Mouse (Mus musculus) intestine, embryonic 16.5 days (tissue): ENCODE data around the gene Zeb2. TPM values are rescaled to one million over a fixed set of nuclear protein-coding genes. Genes with fewer than 3 reads are reported as not detected.

ENCODE experiments used
- ATAC-seq: fragments of 200-750 bp; cut with Nextera tagmentation; 2 replicates; pipeline ENCODE4 v1.8.0; 2017; ENCODE audit warnings: moderate TSS enrichment, moderate library complexity
- H3K27ac ChIP-seq: fragments of 300-500 bp; sonication (generic); 2 replicates; pipeline ENCODE4 v1.5.1; 2014; ENCODE audit warnings: mild to moderate bottlenecking, low read length
- H3K27me3 ChIP-seq: fragments of 300-500 bp; sonication (generic); replicated peaks from 2 replicates; pipeline ENCODE4 v1.6.1; 2014; ENCODE audit warnings: low read length, control low read depth, mixed read lengths; ENCODE audit not compliant: control insufficient read depth, insufficient read depth
- H3K36me3 ChIP-seq: fragments of 300-500 bp; sonication (generic); 2 replicates; pipeline ENCODE4 v1.6.1; 2014; ENCODE audit warnings: low read length, control low read depth; ENCODE audit not compliant: control insufficient read depth, insufficient read depth
- H3K4me1 ChIP-seq: fragments of 300-500 bp; sonication (generic); 2 replicates; pipeline ENCODE4 v1.6.1; 2014; ENCODE audit warnings: low read length, control low read depth, mixed read lengths; ENCODE audit not compliant: control insufficient read depth, insufficient read depth
- H3K4me2 ChIP-seq: fragments of 300-500 bp; sonication (generic); 2 replicates; pipeline ENCODE4 v1.6.1; 2014; ENCODE audit warnings: low read depth, low read length, control low read depth
- H3K4me3 ChIP-seq: fragments of 300-500 bp; sonication (generic); 2 replicates; pipeline ENCODE4 v1.5.1; 2014; ENCODE audit warnings: mild to moderate bottlenecking, low read length
- H3K9ac ChIP-seq: fragments of 300-500 bp; sonication (generic); 2 replicates; pipeline ENCODE4 v1.6.1; 2014; ENCODE audit warnings: low read depth, low read length
- H3K9me3 ChIP-seq: fragments of 300-500 bp; sonication (generic); 2 replicates; pipeline ENCODE4 v1.6.1; 2016; ENCODE audit warnings: low read length, control low read depth; ENCODE audit not compliant: control insufficient read depth
- WGBS: fragments of 180-500 bp; shearing (Covaris S2); extraction: QIAGEN DNeasy Blood & Tissue Kit; methylation state at CpG from one replicate; pipeline ENCODE4 v1.1.7; 2014; 5-methylcytosine and 5-hydroxymethylcytosine counted together
- polyA plus RNA-seq: library from polyadenylated mRNA; unstranded; fragments of >200 nt; fragmentation: Nextera tagmentation; extraction: Ambion mirVana; gene quantifications from 2 replicates; pipeline ENCODE4 v1.2.1, GENCODE M21; 2015

Zeb2 gene
- polyA plus RNA-seq: 26.9 and 30.9 TPM in 2 replicates

GRCm38 (mm10) chr2:45117087-45117561, at the start of gene Zeb2:
TSS of gene Zeb2 (minus strand) at chr2:45117395.
- H3K4me2 ChIP-seq: peak within 1 kb of the TSS; percentile 83
- H3K4me1 ChIP-seq: 0 out of 2 replicates have a peak, but pooled peaks cover 4% of the 10 kb centered on the region
- H3K36me3 ChIP-seq: no peaks in the 10 kb centered on the region
- WGBS: 2% methylated on average over 25 of the region's 39 CpGs
- peak; percentile 53 for ATAC-seq
- H3K4me3 ChIP-seq: peak within 1 kb of the TSS; percentile 56
- H3K27me3 ChIP-seq: 0 out of 2 replicates have a peak, but pooled peaks cover 11% of the 10 kb centered on the region
- H3K27ac ChIP-seq: peak within 1 kb of the TSS; percentile 83
- H3K9ac ChIP-seq: peak within 1 kb of the TSS; percentile 70
- H3K9me3 ChIP-seq: no peaks in the 10 kb centered on the region

GRCm38 (mm10) chr2:45158785-45159184, 41.6 kb upstream of the Zeb2 start:
- 93% methylated on average over 5 of the region's 5 CpGs for WGBS
- no peaks in the 10 kb centered on the region for H3K9me3 ChIP-seq
- no peak for ATAC-seq

GRCm38 (mm10) chr2:45158351-45158782, 41.2 kb upstream of the Zeb2 start:
- no peaks in the 10 kb centered on the region for H3K27me3 ChIP-seq
- no peak overlapping the region for H3K9ac ChIP-seq
- no peaks in the 10 kb centered on the region for H3K4me1 ChIP-seq
- H3K4me2 ChIP-seq: no peak overlapping the region
- ATAC-seq: no peak
- no peaks in the 10 kb centered on the region for H3K36me3 ChIP-seq
- H3K9me3 ChIP-seq: no peaks in the 10 kb centered on the region
- no peak overlapping the region for H3K4me3 ChIP-seq
- 45% methylated on average over 8 of the region's 8 CpGs for WGBS
- H3K27ac ChIP-seq: no peak overlapping the region

More at GRCm38 (mm10) chr2:45158785-45159184, 41.6 kb upstream of the Zeb2 start:
- H3K27me3 ChIP-seq: no peaks in the 10 kb centered on the region
- no peaks in the 10 kb centered on the region for H3K36me3 ChIP-seq
- H3K4me1 ChIP-seq: no peaks in the 10 kb centered on the region
- H3K27ac ChIP-seq: no peak overlapping the region
- no peak overlapping the region for H3K4me2 ChIP-seq
- H3K4me3 ChIP-seq: no peak overlapping the region
- H3K9ac ChIP-seq: no peak overlapping the region

GRCm38 (mm10) chr2:45153315-45153714, 36.1 kb upstream of the Zeb2 start:
- Histone ChIP-seq H3K27ac (no peak overlapping the region), H3K27me3 (no peaks in the 10 kb centered on the region), H3K4me1 (no peaks in the 10 kb centered on the region), H3K4me3 (no peak overlapping the region), H3K9me3 (no peaks in the 10 kb centered on the region), H3K9ac (no peak overlapping the region), H3K36me3 (no peaks in the 10 kb centered on the region), H3K4me2 (no peak overlapping the region)
- WGBS: 71% methylated on average over 1 of the region's 1 CpGs
- no peak for ATAC-seq

- no peaks in the 10 kb centered on the region for H3K27me3 ChIP-seq
- ATAC-seq: no peak
- H3K9me3 ChIP-seq: no peaks in the 10 kb centered on the region
- WGBS: 72% methylated on average over 1 of the region's 1 CpGs
- H3K36me3 ChIP-seq: no peaks in the 10 kb centered on the region
- H3K9ac ChIP-seq: no peak overlapping the region
- H3K27ac ChIP-seq: no peak overlapping the region
- no peaks in the 10 kb centered on the region for H3K4me1 ChIP-seq
- no peak overlapping the region for H3K4me3 ChIP-seq
- H3K4me2 ChIP-seq: no peak overlapping the region
These were observed 26.0 kb upstream of the Zeb2 start for GRCm38 (mm10) chr2:45143162-45143561.

- no peak overlapping the region for H3K27ac ChIP-seq
- H3K4me2 ChIP-seq: no peak overlapping the region
- WGBS: 78% methylated on average over 6 of the region's 6 CpGs
- H3K36me3 ChIP-seq: no peaks in the 10 kb centered on the region
- no peaks in the 10 kb centered on the region for H3K27me3 ChIP-seq
- no peak for ATAC-seq
- H3K9ac ChIP-seq: no peak overlapping the region
- no peaks in the 10 kb centered on the region for H3K9me3 ChIP-seq
- no peaks in the 10 kb centered on the region for H3K4me1 ChIP-seq
- no peak overlapping the region for H3K4me3 ChIP-seq
These were observed 21.7 kb upstream of the Zeb2 start for GRCm38 (mm10) chr2:45138906-45139305.

- no peaks in the 10 kb centered on the region for H3K27me3 ChIP-seq
- no peak overlapping the region for H3K27ac ChIP-seq
- H3K4me2 ChIP-seq: no peak overlapping the region
- H3K4me1 ChIP-seq: no peaks in the 10 kb centered on the region
- H3K9ac ChIP-seq: no peak overlapping the region
- H3K9me3 ChIP-seq: no peaks in the 10 kb centered on the region
- no peak overlapping the region for H3K4me3 ChIP-seq
- no peaks in the 10 kb centered on the region for H3K36me3 ChIP-seq
- no peak for ATAC-seq
- WGBS: 71% methylated on average over 2 of the region's 2 CpGs
These were observed 19.6 kb upstream of the Zeb2 start for GRCm38 (mm10) chr2:45136783-45137182.

- Histone ChIP-seq H3K9ac (no peak overlapping the region), H3K27me3 (no peaks in the 10 kb centered on the region), H3K9me3 (no peaks in the 10 kb centered on the region), H3K27ac (no peak overlapping the region), H3K4me1 (no peaks in the 10 kb centered on the region), H3K4me2 (no peak overlapping the region), H3K4me3 (no peak overlapping the region), H3K36me3 (no peaks in the 10 kb centered on the region)
- no peak for ATAC-seq
- 90% methylated on average over 4 of the region's 4 CpGs for WGBS
These were observed 16.0 kb upstream of the Zeb2 start for GRCm38 (mm10) chr2:45133225-45133624.

GRCm38 (mm10) chr2:45130461-45131156, 13.4 kb upstream of the Zeb2 start:
- WGBS: 65% methylated on average over 4 of the region's 4 CpGs
- Histone ChIP-seq H3K4me3 (no peak overlapping the region), H3K36me3 (no peaks in the 10 kb centered on the region), H3K27ac (no peak overlapping the region), H3K4me2 (no peak overlapping the region), H3K9ac (no peak overlapping the region), H3K9me3 (no peaks in the 10 kb centered on the region), H3K27me3 (no peaks in the 10 kb centered on the region), H3K4me1 (no peaks in the 10 kb centered on the region)
- no peak for ATAC-seq
